Mouse (Mus musculus) liver, embryonic 12.5 days (tissue): Measurements from ENCODE around the gene Cyth3. TPM values are rescaled to one million over a fixed set of nuclear protein-coding genes. Genes with fewer than 3 reads are reported as not detected.

ENCODE experiments used
- ATAC-seq: fragments of 200-750 bp; cut with Nextera tagmentation; 2 replicates; pipeline ENCODE4 v1.8.0; 2017; ENCODE audit warnings: moderate number of reproducible peaks, mild to moderate bottlenecking, moderate library complexity
- H3K27ac ChIP-seq: fragments of 300-500 bp; sonication (generic); 2 replicates; pipeline ENCODE4 v1.5.1; 2016; ENCODE audit warnings: mild to moderate bottlenecking
- H3K27me3 ChIP-seq: fragments of 300-500 bp; sonication (generic); replicated peaks from 2 replicates; pipeline ENCODE4 v1.6.1; 2016; ENCODE audit warnings: mild to moderate bottlenecking, moderate library complexity
- H3K36me3 ChIP-seq: fragments of 300-500 bp; sonication (generic); 2 replicates; pipeline ENCODE4 v1.6.1; 2016; ENCODE audit warnings: mild to moderate bottlenecking, moderate library complexity
- H3K4me1 ChIP-seq: fragments of 300-500 bp; sonication (generic); 2 replicates; pipeline ENCODE4 v1.6.1; 2016
- H3K4me2 ChIP-seq: fragments of 300-500 bp; sonication (generic); 2 replicates; pipeline ENCODE4 v1.6.1; 2016; ENCODE audit warnings: mild to moderate bottlenecking, moderate library complexity
- H3K4me3 ChIP-seq: fragments of 300-500 bp; sonication (generic); 2 replicates; pipeline ENCODE4 v1.5.1; 2016; ENCODE audit warnings: mild to moderate bottlenecking, moderate library complexity
- H3K9ac ChIP-seq: fragments of 300-500 bp; sonication (generic); 2 replicates; pipeline ENCODE4 v1.6.1; 2016; ENCODE audit warnings: mild to moderate bottlenecking, moderate library complexity
- H3K9me3 ChIP-seq: fragments of 300-500 bp; sonication (generic); replicated peaks from 2 replicates; pipeline ENCODE4 v1.6.1; 2016; ENCODE audit warnings: mild to moderate bottlenecking, moderate library complexity
- WGBS: fragments of 180-500 bp; shearing (Covaris S2); methylation state at CpG from one replicate; pipeline ENCODE4 v1.1.7; 2016; ENCODE audit not compliant: insufficient replicate concordance; 5-methylcytosine and 5-hydroxymethylcytosine counted together
- polyA plus RNA-seq: library from polyadenylated mRNA; unstranded; fragments of >200 nt; fragmentation: Nextera tagmentation; extraction: Ambion mirVana; gene quantifications from 2 replicates; pipeline ENCODE4 v1.2.1, GENCODE M21; 2016

Gene Cyth3
- polyA plus RNA-seq, 1 experiment from 2014 or later = 46.0 TPM

DNA sequence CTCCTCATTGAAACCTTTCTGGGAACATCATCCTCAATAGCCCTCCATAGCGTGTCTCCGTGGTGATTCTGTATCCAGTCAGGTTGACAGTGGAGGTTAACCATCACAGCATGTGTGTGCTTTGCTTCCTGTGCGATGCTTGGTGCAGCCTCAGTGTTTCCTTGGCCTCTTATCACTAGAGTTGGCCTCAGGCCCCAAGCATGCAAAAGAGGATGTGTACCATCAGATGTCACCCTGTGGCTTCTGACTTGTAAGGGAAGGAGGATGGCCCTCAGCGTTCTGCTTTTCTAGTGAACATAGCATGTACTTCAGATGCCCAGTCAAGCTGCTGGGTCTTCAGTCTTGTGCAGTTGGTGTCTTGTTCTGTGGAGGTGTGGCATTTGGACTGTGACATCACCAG, 76.2 kb downstream of the Cyth3 start:
- ATAC-seq = no peak
- Histone ChIP-seq H3K27ac (peak overlapping the region; percentile 90; the same call in 1 of the 2 replicates), H3K36me3 (peaks cover 90% of the 10 kb centered on the region), H3K4me1 (peaks cover 59% of the 10 kb centered on the region), H3K9me3 (no peaks in the 10 kb centered on the region), H3K9ac (no peak overlapping the region), H3K4me2 (no peak overlapping the region), H3K27me3 (no peaks in the 10 kb centered on the region), H3K4me3 (no peak overlapping the region)
- WGBS = 42% methylated on average over 4 of the region's 4 CpGs

DNA sequence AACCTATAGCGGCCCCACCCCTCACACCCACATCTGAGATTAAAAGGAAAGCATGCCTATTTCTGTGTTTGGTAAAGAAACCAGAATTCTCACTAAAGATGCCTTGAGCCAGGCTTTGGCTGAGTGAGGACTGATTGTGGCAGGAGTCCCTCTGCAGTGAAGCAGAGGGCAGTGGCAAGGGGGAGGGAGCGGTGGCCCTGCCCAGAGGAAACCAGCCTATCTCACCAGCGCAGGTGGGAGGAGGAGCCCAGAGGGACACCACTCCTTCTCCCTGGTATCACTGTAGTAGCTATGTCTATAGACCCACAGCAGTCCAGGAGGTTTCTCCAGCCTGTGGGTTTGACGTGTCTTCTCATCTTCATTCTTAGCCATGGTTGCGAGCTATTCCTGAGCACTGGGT, 78.0 kb downstream of the Cyth3 start:
- H3K27me3 ChIP-seq = no peaks in the 10 kb centered on the region
- peak overlapping the region; percentile 66 for H3K4me2 ChIP-seq
- peaks cover 90% of the 10 kb centered on the region for H3K36me3 ChIP-seq
- H3K4me3 ChIP-seq = 0 out of 2 replicates have a peak overlapping the region, but pooled peaks have one; percentile 18
- H3K9me3 ChIP-seq = no peaks in the 10 kb centered on the region
- 26% methylated on average over 5 of the region's 5 CpGs for WGBS
- ATAC-seq = peak; percentile 100
- H3K27ac ChIP-seq = peak overlapping the region; percentile 90
- peak overlapping the region; percentile 62 for H3K9ac ChIP-seq
- peaks cover 74% of the 10 kb centered on the region for H3K4me1 ChIP-seq

DNA sequence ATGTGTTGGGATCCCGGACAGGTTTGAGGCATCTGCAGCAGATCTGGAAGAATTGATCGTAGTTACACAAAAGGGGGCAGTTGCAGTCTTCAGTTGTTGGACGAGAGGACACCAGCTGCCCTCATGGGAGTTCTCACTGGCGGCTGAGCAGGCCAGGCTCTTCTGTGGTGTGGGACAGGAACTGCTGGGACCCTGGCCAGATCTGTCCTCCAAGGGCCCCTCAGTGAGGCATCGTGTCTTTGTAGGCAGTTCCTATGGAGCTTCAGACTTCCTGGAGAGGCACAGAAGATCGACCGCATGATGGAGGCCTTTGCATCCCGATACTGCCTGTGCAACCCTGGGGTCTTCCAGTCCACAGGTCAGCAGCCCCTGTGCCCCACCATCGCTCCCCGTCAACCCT, 78.8 kb downstream of the Cyth3 start:
- Histone ChIP-seq H3K36me3 (peaks cover 90% of the 10 kb centered on the region), H3K4me3 (no peak overlapping the region), H3K9ac (peak overlapping the region; percentile 62), H3K4me2 (peak overlapping the region; percentile 66; the same call in 1 of the 2 replicates), H3K4me1 (peaks cover 78% of the 10 kb centered on the region), H3K9me3 (no peaks in the 10 kb centered on the region), H3K27ac (peak overlapping the region; percentile 90), H3K27me3 (no peaks in the 10 kb centered on the region)
- ATAC-seq = no peak
- WGBS = 90% methylated on average over 10 of the region's 10 CpGs

DNA sequence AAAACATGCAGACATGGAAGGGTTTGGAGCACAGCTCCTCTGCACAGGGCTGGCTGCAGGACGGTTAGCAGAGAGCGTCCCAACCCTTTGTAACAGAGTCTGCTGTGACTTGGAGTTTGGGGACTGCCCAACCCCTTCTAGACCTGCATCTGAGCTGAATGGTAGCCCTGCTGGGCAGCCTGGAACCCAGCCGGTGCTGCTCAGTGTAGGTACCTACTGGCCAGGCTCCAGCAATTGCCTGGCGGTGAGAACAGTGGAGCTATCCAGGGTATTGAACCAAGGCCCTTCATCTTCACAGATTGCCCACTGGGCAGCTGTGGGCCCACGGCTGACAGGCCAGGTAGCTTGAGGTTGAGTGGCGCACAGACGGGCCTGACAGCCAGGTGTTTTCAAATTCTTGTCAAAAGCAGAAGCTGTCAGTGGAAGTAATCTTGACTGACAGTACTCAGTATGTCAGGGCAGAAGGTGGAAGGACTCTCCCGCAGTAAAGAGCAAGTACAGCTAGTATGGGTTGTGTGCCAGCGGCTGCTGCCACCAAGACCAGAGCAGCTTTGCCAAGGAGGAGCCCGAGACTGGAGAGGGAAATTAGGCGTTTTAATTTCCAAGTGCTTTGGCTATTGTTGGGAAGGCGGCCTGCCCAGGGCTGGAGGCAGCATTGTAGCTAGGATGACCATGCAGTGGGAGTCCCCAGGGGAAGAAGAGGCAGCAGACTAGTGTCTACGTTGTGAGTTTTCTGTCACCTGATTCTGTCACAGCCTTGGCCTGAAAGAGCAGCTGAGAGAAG, 82.8 kb downstream of the Cyth3 start:
- H3K4me3 ChIP-seq = no peak overlapping the region
- ATAC-seq = no peak
- no peaks in the 10 kb centered on the region for H3K9me3 ChIP-seq
- peaks cover 46% of the 10 kb centered on the region for H3K4me1 ChIP-seq
- peaks cover 94% of the 10 kb centered on the region for H3K36me3 ChIP-seq
- WGBS = 82% methylated on average over 13 of the region's 13 CpGs
- H3K4me2 ChIP-seq = no peak overlapping the region
- peak overlapping the region; percentile 12; the same call in 1 of the 2 replicates for H3K9ac ChIP-seq
- peak overlapping the region; percentile 43 for H3K27ac ChIP-seq
- H3K27me3 ChIP-seq = no peaks in the 10 kb centered on the region

DNA sequence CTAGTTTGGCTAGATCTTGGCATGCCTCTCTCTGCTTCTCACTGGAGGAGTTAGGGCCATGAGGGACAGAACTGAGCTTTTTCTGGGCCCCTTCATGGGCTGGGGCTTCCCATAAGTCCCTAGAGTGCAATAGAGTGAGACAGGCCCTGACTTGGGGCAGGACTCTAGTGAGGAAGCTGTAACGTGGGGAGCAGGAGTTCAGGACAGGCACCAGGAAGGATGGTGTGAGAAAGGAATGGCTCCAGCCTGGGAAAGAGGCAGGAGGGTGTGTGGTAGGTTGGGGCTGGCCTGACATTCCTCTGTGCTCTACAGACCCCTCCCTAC, 83.4 kb downstream of the Cyth3 start:
- no peaks in the 10 kb centered on the region for H3K9me3 ChIP-seq
- H3K9ac ChIP-seq = peak overlapping the region; percentile 12; the same call in 1 of the 2 replicates
- no peaks in the 10 kb centered on the region for H3K27me3 ChIP-seq
- no peak for ATAC-seq
- H3K4me3 ChIP-seq = no peak overlapping the region
- WGBS = 79% methylated on average over 1 of the region's 1 CpGs
- H3K4me1 ChIP-seq = peaks cover 40% of the 10 kb centered on the region
- H3K27ac ChIP-seq = peak overlapping the region; percentile 43
- H3K4me2 ChIP-seq = no peak overlapping the region
- H3K36me3 ChIP-seq = peaks cover 97% of the 10 kb centered on the region

DNA sequence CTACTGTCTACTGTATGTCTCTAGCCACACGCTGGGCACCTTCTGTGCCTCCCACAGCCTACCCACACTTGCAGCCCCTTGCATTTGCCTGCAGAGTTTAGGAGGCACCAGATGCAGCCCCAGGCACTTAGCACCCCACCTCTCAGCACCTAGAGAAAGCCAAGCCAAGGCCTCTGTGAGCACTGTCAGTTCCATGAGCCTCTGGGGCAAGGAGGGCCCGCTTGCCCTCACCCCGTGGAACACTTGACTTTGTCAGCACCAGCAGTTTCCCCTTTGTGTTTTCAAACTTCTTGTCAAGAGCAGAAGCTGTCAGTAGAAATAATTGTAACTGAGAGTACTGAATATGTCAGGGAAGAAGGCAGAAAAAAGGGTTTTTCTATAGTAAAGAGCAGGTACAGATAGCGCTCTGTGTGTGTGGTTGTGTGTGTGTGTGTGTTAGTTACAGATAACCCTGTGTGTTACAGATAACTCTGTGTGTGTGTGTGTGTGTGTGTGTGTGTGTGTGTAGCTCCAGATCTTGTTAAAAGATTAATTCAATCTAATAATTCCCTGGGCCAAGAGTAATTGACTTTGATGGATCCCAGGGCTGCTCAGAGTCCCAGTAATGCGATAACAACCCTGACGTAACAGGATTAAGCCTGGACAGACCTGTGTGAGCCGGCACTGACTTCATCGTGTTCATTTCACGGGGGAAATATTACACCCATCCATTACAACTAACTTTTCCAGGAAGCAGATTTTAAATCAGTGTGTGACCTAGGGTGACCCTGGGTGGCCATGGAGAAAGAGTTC, 84.0 kb downstream of the Cyth3 start:
- Histone ChIP-seq H3K4me2 (no peak overlapping the region), H3K4me1 (peaks cover 34% of the 10 kb centered on the region), H3K27me3 (no peaks in the 10 kb centered on the region), H3K27ac (peak overlapping the region; percentile 43), H3K4me3 (no peak overlapping the region), H3K9ac (peak overlapping the region; percentile 12; the same call in 1 of the 2 replicates), H3K36me3 (peaks cover 93% of the 10 kb centered on the region), H3K9me3 (no peaks in the 10 kb centered on the region)
- ATAC-seq = peak; percentile 37; the same call in 1 of the 2 replicates
- WGBS = 58% methylated on average over 9 of the region's 9 CpGs

DNA sequence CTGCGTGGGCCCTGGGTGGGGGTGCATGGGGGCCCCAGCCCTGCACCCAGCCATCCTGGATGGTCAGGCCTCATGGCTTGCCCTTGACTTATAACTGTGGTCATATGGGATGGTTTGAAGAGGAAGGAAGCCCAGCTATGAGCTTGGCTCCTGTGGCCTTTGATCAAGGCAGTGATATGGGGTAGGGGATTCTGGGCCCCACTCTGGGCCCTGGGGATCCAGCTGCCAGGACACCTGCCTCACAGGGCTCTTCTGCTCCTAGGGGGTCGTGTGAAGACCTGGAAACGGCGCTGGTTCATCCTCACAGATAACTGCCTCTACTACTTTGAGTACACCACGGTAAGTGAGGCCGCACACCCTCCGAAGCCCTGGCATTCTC, 84.6 kb downstream of the Cyth3 start:
- ATAC-seq = no peak
- H3K27me3 ChIP-seq = no peaks in the 10 kb centered on the region
- H3K9me3 ChIP-seq = no peaks in the 10 kb centered on the region
- H3K36me3 ChIP-seq = peaks cover 92% of the 10 kb centered on the region
- no peak overlapping the region for H3K27ac ChIP-seq
- 79% methylated on average over 7 of the region's 7 CpGs for WGBS
- H3K4me2 ChIP-seq = no peak overlapping the region
- no peak overlapping the region for H3K4me3 ChIP-seq
- H3K4me1 ChIP-seq = peaks cover 31% of the 10 kb centered on the region
- H3K9ac ChIP-seq = no peak overlapping the region

DNA sequence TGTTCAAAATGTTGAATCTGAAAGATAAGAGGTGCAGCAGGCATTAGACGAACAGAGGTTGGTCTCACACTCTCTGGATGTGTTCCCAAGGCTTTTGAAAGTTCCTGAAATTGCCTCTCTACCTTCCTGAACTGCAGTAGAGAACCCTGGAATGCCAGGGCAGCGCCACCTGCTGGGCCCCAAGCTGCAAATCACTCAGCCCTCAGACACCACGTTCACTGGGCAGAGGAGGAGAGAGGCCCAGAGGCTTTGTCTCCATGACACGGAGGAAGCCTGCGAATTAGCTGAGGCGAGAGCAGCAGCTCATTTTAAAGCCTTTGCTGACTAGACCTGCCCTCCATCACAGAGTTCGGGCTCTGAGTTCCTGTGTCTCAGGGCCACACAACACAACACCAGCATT, 89.1 kb downstream of the Cyth3 start:
- ATAC-seq = peak; percentile 66; the same call in 1 of the 2 replicates
- Histone ChIP-seq H3K4me1 (peaks cover 6% of the 10 kb centered on the region), H3K4me2 (no peak overlapping the region), H3K27ac (0 out of 2 replicates have a peak overlapping the region, but pooled peaks have one; percentile 4), H3K27me3 (no peaks in the 10 kb centered on the region), H3K36me3 (peaks cover 93% of the 10 kb centered on the region), H3K9me3 (no peaks in the 10 kb centered on the region), H3K4me3 (no peak overlapping the region), H3K9ac (no peak overlapping the region)
- WGBS = 17% methylated on average over 7 of the region's 7 CpGs

DNA sequence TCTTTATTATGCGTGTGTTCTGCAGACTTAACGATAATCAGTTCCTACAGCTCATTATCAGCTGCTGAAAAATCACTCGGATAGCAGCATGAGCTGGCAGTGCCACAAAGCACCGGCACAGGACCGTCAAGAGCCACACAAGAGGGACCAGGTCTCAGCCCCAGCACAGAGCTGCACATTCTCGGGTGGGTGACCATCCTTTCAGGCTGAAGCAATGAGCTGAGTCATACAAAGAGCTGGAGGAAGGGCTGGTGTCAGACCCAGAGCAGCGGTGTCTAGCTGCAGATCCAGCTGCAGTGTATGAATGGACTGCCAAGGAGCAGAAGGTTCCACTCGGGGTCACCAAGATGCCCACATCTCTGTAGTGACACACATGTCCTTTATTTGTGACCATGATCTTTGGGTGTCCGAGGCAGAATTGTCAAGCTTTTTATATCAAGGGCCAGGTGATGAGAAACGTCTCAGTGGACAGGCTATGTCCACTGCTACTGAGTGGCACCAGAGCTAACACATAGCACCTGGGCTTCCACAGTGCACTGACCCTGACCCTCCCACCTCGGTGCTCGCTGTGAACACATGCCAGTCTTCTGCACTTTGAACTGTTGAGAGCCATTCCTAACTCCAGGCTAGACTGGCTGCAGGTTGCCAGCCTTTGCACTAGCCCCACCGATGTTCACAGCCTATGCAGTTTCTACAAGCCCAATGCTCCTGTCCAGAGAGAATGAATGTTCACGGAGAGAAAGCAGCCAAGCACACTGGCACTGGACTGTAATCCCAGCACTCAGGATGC, 90.0 kb downstream of the Cyth3 start:
- no peaks in the 10 kb centered on the region for H3K27me3 ChIP-seq

DNA sequence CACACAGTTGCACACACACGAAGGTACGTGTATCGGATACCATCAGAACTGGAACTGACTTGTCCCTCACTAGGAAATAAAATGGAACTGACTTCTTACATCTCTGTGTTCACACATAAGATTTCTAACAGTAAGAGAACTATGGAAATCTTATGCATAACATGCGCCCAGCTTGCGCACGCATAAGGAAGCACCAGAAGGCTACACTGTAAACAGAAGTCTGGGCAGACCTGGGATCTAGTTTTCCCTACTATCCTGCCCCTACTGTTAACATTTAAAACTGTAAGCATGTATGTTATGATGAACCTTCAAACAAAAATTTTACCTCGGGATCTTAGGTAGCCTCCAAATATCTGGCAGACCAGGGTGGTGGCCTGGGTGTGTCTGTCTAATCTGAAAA, 99.7 kb downstream of the Cyth3 start:
- Histone ChIP-seq H3K27me3 (no peaks in the 10 kb centered on the region), H3K36me3 (peaks cover 97% of the 10 kb centered on the region), H3K4me3 (no peak overlapping the region), H3K9ac (no peak overlapping the region), H3K4me2 (no peak overlapping the region), H3K9me3 (no peaks in the 10 kb centered on the region), H3K27ac (no peak overlapping the region), H3K4me1 (peaks cover 12% of the 10 kb centered on the region)
- WGBS = 82% methylated on average over 7 of the region's 7 CpGs
- 0 out of 2 replicates have a peak, but pooled peaks have one; percentile 40 for ATAC-seq

More for the DNA sequence above, 90.0 kb downstream of the Cyth3 start:
- Histone ChIP-seq H3K9me3 (no peaks in the 10 kb centered on the region), H3K4me1 (no peaks in the 10 kb centered on the region), H3K4me2 (no peak overlapping the region), H3K27ac (0 out of 2 replicates have a peak overlapping the region, but pooled peaks have one; percentile 4), H3K4me3 (no peak overlapping the region), H3K36me3 (peaks cover 93% of the 10 kb centered on the region), H3K9ac (no peak overlapping the region)
- WGBS = 83% methylated on average over 14 of the region's 14 CpGs
- ATAC-seq = no peak

DNA sequence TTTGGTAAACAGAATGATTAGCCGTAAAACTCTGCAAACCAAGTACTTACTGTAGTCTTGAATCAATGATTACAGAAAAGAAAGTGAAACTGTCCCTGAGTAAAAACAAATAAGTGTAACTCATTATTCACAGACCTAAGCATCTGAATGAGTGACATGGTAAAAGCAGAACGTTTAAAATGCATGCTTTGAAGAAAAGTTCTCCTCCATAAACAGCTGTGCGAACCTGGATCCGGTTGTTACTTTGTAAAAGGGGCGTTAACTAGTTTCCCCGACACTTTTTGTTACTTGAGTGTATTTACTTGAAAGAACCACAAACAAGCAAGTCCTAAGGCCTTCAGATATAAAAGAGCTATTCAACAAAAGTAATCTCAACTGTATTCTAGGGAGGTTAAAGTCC, 108.7 kb downstream of the Cyth3 start:
- Histone ChIP-seq H3K4me3 (peak overlapping the region; percentile 100), H3K4me1 (peaks cover 25% of the 10 kb centered on the region), H3K9me3 (no peaks in the 10 kb centered on the region), H3K27ac (peak overlapping the region; percentile 95), H3K9ac (peak overlapping the region; percentile 97), H3K4me2 (peak overlapping the region; percentile 93), H3K36me3 (peaks cover 20% of the 10 kb centered on the region), H3K27me3 (no peaks in the 10 kb centered on the region)
- 13% methylated on average over 6 of the region's 6 CpGs for WGBS
- ATAC-seq = no peak
